Mouse (Mus musculus) MEL (cell line): ENCODE data around the gene Syt6. TPM values are rescaled to one million over a fixed set of nuclear protein-coding genes. Genes with fewer than 3 reads are reported as not detected.

Experiments
- DNase-seq: peaks from one replicate; pipeline ENCODE4 v3.0.0; 2011; ENCODE audit warnings: low read depth, low spot score
- H3K27ac ChIP-seq: 2 replicates; pipeline ENCODE4 v1.5.1; 2012; ENCODE audit warnings: low read depth, mild to moderate bottlenecking, control low read depth, low read length, moderate library complexity; ENCODE audit not compliant: control insufficient read depth
- H3K27me3 ChIP-seq, 2 experiments: fragments of 150-350 bp in 1 of 2; sonication (generic) in 1 of 2; 2 replicates each; pipeline ENCODE4 v1.6.1; 2012; ENCODE audit warnings: low read length in 2 of 2, mild to moderate bottlenecking in 2 of 2, improper control_type of control experiment in 1 of 2, moderate library complexity in 1 of 2; ENCODE audit not compliant: insufficient read depth in 2 of 2, control insufficient read depth in 1 of 2
- H3K36me3 ChIP-seq, 2 experiments: 2 replicates each; pipeline ENCODE4 v1.6.1; 2012 to 2014; ENCODE audit warnings: low read length in 2 of 2, improper control_type of control experiment in 1 of 2, inconsistent platforms in 1 of 2, mild to moderate bottlenecking in 1 of 2; ENCODE audit not compliant: insufficient read depth in 2 of 2, control insufficient read depth in 1 of 2
- H3K4me1 ChIP-seq, 2 experiments: fragments of 150-350 bp in 1 of 2; sonication (generic) in 1 of 2; 2 replicates each; pipeline ENCODE4 v1.6.1; 2012; ENCODE audit warnings: low read length in 2 of 2, improper control_type of control experiment in 1 of 2, mild to moderate bottlenecking in 1 of 2; ENCODE audit not compliant: insufficient read depth in 2 of 2, control insufficient read depth in 1 of 2
- H3K4me3 ChIP-seq, 2 experiments: fragments of 150-350 bp in 1 of 2; sonication (generic) in 1 of 2; 2 replicates each; pipeline ENCODE4 v1.5.1; 2012; ENCODE audit warnings: low read depth in 2 of 2, low read length in 2 of 2, mild to moderate bottlenecking in 2 of 2, moderate library complexity in 2 of 2, control low read depth in 1 of 2, improper control_type of control experiment in 1 of 2; ENCODE audit not compliant: control insufficient read depth in 1 of 2, insufficient read depth in 1 of 2
- H3K79me2 ChIP-seq: 2 replicates; pipeline ENCODE4 v1.6.1; 2012; ENCODE audit warnings: mild to moderate bottlenecking, low read length, moderate library complexity; ENCODE audit not compliant: control insufficient read depth, poor library complexity, insufficient read depth
- H3K9ac ChIP-seq: 2 replicates; pipeline ENCODE4 v1.6.1; 2012; ENCODE audit warnings: low read depth, mild to moderate bottlenecking, control low read depth, low read length, moderate library complexity; ENCODE audit not compliant: control insufficient read depth, poor library complexity, severe bottlenecking
- H3K9me3 ChIP-seq: fragments of 150-350 bp; sonication (generic); replicated peaks from 2 replicates; pipeline ENCODE4 v1.6.1; 2012; ENCODE audit warnings: mild to moderate bottlenecking, low read length, improper control_type of control experiment, moderate library complexity; ENCODE audit not compliant: insufficient read depth
- BHLHE40 ChIP-seq: IDR thresholded peaks from 2 replicates; pipeline ENCODE4 v1.6.1; 2012; ENCODE audit warnings: low read depth, mild to moderate bottlenecking, inconsistent platforms, low read length, improper control_type of control experiment, borderline replicate concordance
- CHD2 ChIP-seq: IDR thresholded peaks from 2 replicates; pipeline ENCODE4 v1.6.1; 2011; ENCODE audit warnings: low read length, improper control_type of control experiment
- E2F4 ChIP-seq: IDR thresholded peaks from 2 replicates; pipeline ENCODE4 v1.6.1; 2011; ENCODE audit warnings: low read depth, low read length, improper control_type of control experiment, borderline replicate concordance
- EP300 ChIP-seq, 2 experiments: IDR thresholded peaks; 2 replicates each; pipeline ENCODE4 v1.6.1; 2011; ENCODE audit warnings: improper control_type of control experiment in 2 of 2, low read length in 2 of 2, low read depth in 1 of 2, mild to moderate bottlenecking in 1 of 2
- GABPA ChIP-seq: IDR thresholded peaks from 2 replicates; pipeline ENCODE4 v1.6.1; 2012; ENCODE audit warnings: low read depth, mild to moderate bottlenecking, inconsistent platforms, low read length, improper control_type of control experiment, moderate library complexity
- GATA1 ChIP-seq: IDR thresholded peaks from 2 replicates; pipeline ENCODE4 v1.6.1; 2011; ENCODE audit warnings: low read depth, low read length, improper control_type of control experiment
- JUND ChIP-seq: IDR thresholded peaks from 2 replicates; pipeline ENCODE4 v1.6.1; 2011; ENCODE audit warnings: low read depth, mild to moderate bottlenecking, improper control_type of control experiment, low read length
- MAFK ChIP-seq: IDR thresholded peaks from 2 replicates; pipeline ENCODE4 v1.6.1; 2011; ENCODE audit warnings: low read depth, mild to moderate bottlenecking, low read length, improper control_type of control experiment, borderline replicate concordance
- MAZ ChIP-seq: IDR thresholded peaks from 2 replicates; pipeline ENCODE4 v1.6.1; 2012; ENCODE audit warnings: low read depth, mild to moderate bottlenecking, inconsistent platforms, low read length, improper control_type of control experiment
- MEF2A ChIP-seq: IDR thresholded peaks from 2 replicates; pipeline ENCODE4 v1.6.1; 2014; ENCODE audit warnings: low read depth, mild to moderate bottlenecking, inconsistent platforms, low read length, improper control_type of control experiment; ENCODE audit not compliant: poor library complexity, insufficient replicate concordance, severe bottlenecking; ENCODE audit errors: extremely low read depth
- MXI1 ChIP-seq: IDR thresholded peaks from 2 replicates; pipeline ENCODE4 v1.6.1; 2011; ENCODE audit warnings: mild to moderate bottlenecking, low read depth, low read length, improper control_type of control experiment
- MYB ChIP-seq: IDR thresholded peaks from 2 replicates; pipeline ENCODE4 v1.6.1; 2011; ENCODE audit warnings: mild to moderate bottlenecking, low read depth, low read length, improper control_type of control experiment
- MYC ChIP-seq: IDR thresholded peaks from 2 replicates; pipeline ENCODE4 v1.6.1; 2011; ENCODE audit warnings: low read depth, mild to moderate bottlenecking, low read length, improper control_type of control experiment, moderate library complexity
- NELFE ChIP-seq: IDR thresholded peaks from 2 replicates; pipeline ENCODE4 v1.6.1; 2011; ENCODE audit warnings: low read depth, low read length, improper control_type of control experiment
- POLR2A ChIP-seq, 2 experiments: IDR thresholded peaks; 2 replicates each; pipeline ENCODE4 v1.6.1; 2011 to 2012; ENCODE audit warnings: low read length in 2 of 2, mild to moderate bottlenecking in 2 of 2, control low read depth in 1 of 2, improper control_type of control experiment in 1 of 2, low read depth in 1 of 2, moderate library complexity in 1 of 2; ENCODE audit not compliant: control insufficient read depth in 1 of 2, insufficient read depth in 1 of 2, poor library complexity in 1 of 2
- POLR2AphosphoS2 ChIP-seq: IDR thresholded peaks from 2 replicates; pipeline ENCODE4 v1.6.1; 2011; ENCODE audit warnings: low read length, improper control_type of control experiment
- POLR2AphosphoS5 ChIP-seq: IDR thresholded peaks from 2 replicates; pipeline ENCODE4 v1.6.1; 2012; ENCODE audit warnings: low read depth, borderline replicate concordance, mild to moderate bottlenecking, inconsistent platforms, low read length, moderate library complexity, mixed read lengths
- RCOR1 ChIP-seq: IDR thresholded peaks from 2 replicates; pipeline ENCODE4 v1.6.1; 2012; ENCODE audit warnings: low read depth, mild to moderate bottlenecking, inconsistent platforms, low read length, improper control_type of control experiment
- UBTF ChIP-seq: IDR thresholded peaks from 2 replicates; pipeline ENCODE4 v1.6.1; 2012; ENCODE audit warnings: low read depth, mild to moderate bottlenecking, inconsistent platforms, low read length, improper control_type of control experiment, moderate library complexity, borderline replicate concordance; ENCODE audit not compliant: insufficient read depth
- USF2 ChIP-seq, 2 experiments: IDR thresholded peaks; 2 replicates each; pipeline ENCODE4 v1.6.1; 2011 to 2012; ENCODE audit warnings: improper control_type of control experiment in 2 of 2, low read length in 2 of 2, borderline replicate concordance in 1 of 2, inconsistent platforms in 1 of 2, low read depth in 1 of 2, mild to moderate bottlenecking in 1 of 2; ENCODE audit not compliant: insufficient read depth in 1 of 2
- ZKSCAN1 ChIP-seq: IDR thresholded peaks from 2 replicates; pipeline ENCODE4 v1.6.1; 2012; ENCODE audit warnings: low read depth, mild to moderate bottlenecking, inconsistent platforms, low read length, improper control_type of control experiment, moderate library complexity
- polyA plus RNA-seq, 2 experiments: library from polyadenylated mRNA; stranded (reverse) in 1 of 2; unstranded in 1 of 2; fragments of >175 nt in 1 of 2; fragments of >200 nt in 1 of 2; gene quantifications; 2 replicates each; pipeline versions ENCODE4 v1.2.1 to v1.2.4; 2012; ENCODE audit warnings: low replicate concordance in 2 of 2, low read depth in 1 of 2; ENCODE audit not compliant: insufficient read length in 2 of 2, insufficient read depth in 1 of 2, missing spikeins in 1 of 2
- total RNA-seq: library from RNA; depleted of rRNA; stranded (reverse); fragments of 300-350 nt; gene quantifications from 2 replicates; pipeline ENCODE4 v1.2.3, GENCODE M21; 2012

Gene Syt6
- total and polyA plus RNA-seq, 3 experiments: 0.04 TPM; not detected in 2

GRCm38 (mm10) chr3:103535207-103535606 lies 39.8 kb upstream of the Syt6 start:
- Histone ChIP-seq H3K79me2 (no peaks in the 10 kb centered on the region), H3K36me3 (no peaks in the 10 kb centered on the region), H3K27ac (no peak overlapping the region), H3K4me3 (no peak overlapping the region), H3K9ac (no peak overlapping the region), H3K9me3 (no peaks in the 10 kb centered on the region), H3K27me3 (peaks cover 0 to 1% of the 10 kb centered on the region in 2 experiments; a peak in 1 of 4 replicates), H3K4me1 (no peaks in the 10 kb centered on the region)
- TF ChIP-seq POLR2AphosphoS2: no peak
- no peak for DNase-seq

GRCm38 (mm10) chr3:103539148-103539547 lies 35.9 kb upstream of the Syt6 start:
- Histone ChIP-seq H3K4me3 (no peak overlapping the region), H3K4me1 (no peaks in the 10 kb centered on the region), H3K79me2 (no peaks in the 10 kb centered on the region), H3K27me3 (peaks cover 0 to 1% of the 10 kb centered on the region in 2 experiments; a peak in 1 of 4 replicates), H3K36me3 (no peaks in the 10 kb centered on the region), H3K9me3 (no peaks in the 10 kb centered on the region), H3K27ac (no peak overlapping the region), H3K9ac (no peak overlapping the region)
- TF ChIP-seq MEF2A: no peak
- TF ChIP-seq UBTF: no peak
- no peak for TF ChIP-seq MXI1
- no peak for TF ChIP-seq MAFK
- TF ChIP-seq E2F4: no peak
- TF ChIP-seq NELFE: no peak
- no peak for TF ChIP-seq GABPA
- TF ChIP-seq MYC: no peak
- TF ChIP-seq MYB: no peak
- no peak for TF ChIP-seq JUND
- no peak for TF ChIP-seq EP300 (IDR thresholded peaks at IDR 0.05; ENCODE audit: low read depth in 1 of 2, low read length in 2 of 2)
- no peak for TF ChIP-seq USF2 (IDR thresholded peaks at IDR 0.05; ENCODE audit: borderline replicate concordance in 1 of 2, insufficient read depth in 1 of 2, low read depth in 1 of 2, low read length in 2 of 2)
- TF ChIP-seq ZKSCAN1: no peak
- no peak for TF ChIP-seq RCOR1
- TF ChIP-seq POLR2A (IDR thresholded peaks at IDR 0.05; ENCODE audit: control insufficient read depth in 1 of 2, insufficient read depth in 1 of 2, low read depth in 1 of 2, low read length in 2 of 2, poor library complexity in 1 of 2): no peak
- no peak for TF ChIP-seq CHD2
- no peak for TF ChIP-seq GATA1
- no peak for TF ChIP-seq MAZ
- TF ChIP-seq BHLHE40: no peak
- no peak for TF ChIP-seq POLR2AphosphoS5
- DNase-seq: no peak
